Mouse (Mus musculus) heart, embryonic 15.5 days (tissue): ENCODE results near the gene Cubn. TPM values are rescaled to one million over a fixed set of nuclear protein-coding genes. Genes with fewer than 3 reads are reported as not detected.

ENCODE experiments used
- ATAC-seq: fragments of 200-750 bp; cut with Nextera tagmentation; replicated peaks from 2 replicates; pipeline ENCODE4 v1.8.0; 2017; ENCODE audit warnings: low read depth, moderate TSS enrichment; ENCODE audit not compliant: insufficient number of reproducible peaks, insufficient read depth, low FRiP score
- H3K27ac ChIP-seq: fragments of 300-500 bp; sonication (generic); 2 replicates; pipeline ENCODE4 v1.5.1; 2015; ENCODE audit warnings: mild to moderate bottlenecking, inconsistent platforms
- H3K27me3 ChIP-seq: fragments of 300-500 bp; sonication (generic); 2 replicates; pipeline ENCODE4 v1.6.1; 2015; ENCODE audit warnings: inconsistent platforms
- H3K36me3 ChIP-seq: fragments of 300-500 bp; sonication (generic); 2 replicates; pipeline ENCODE4 v1.6.1; 2015; ENCODE audit warnings: mild to moderate bottlenecking, inconsistent platforms
- H3K4me1 ChIP-seq: fragments of 300-500 bp; sonication (generic); replicated peaks from 2 replicates; pipeline ENCODE4 v1.6.1; 2015; ENCODE audit warnings: inconsistent platforms
- H3K4me2 ChIP-seq: fragments of 300-500 bp; sonication (generic); 2 replicates; pipeline ENCODE4 v1.6.1; 2015; ENCODE audit warnings: inconsistent platforms, mild to moderate bottlenecking, moderate library complexity
- H3K4me3 ChIP-seq: fragments of 300-500 bp; sonication (generic); 2 replicates; pipeline ENCODE4 v1.5.1; 2015; ENCODE audit warnings: mild to moderate bottlenecking, inconsistent platforms
- H3K9ac ChIP-seq: fragments of 300-500 bp; sonication (generic); 2 replicates; pipeline ENCODE4 v1.6.1; 2015; ENCODE audit warnings: mild to moderate bottlenecking, inconsistent platforms
- H3K9me3 ChIP-seq: fragments of 300-500 bp; sonication (generic); replicated peaks from 2 replicates; pipeline ENCODE4 v1.6.1; 2016; ENCODE audit warnings: inconsistent platforms
- WGBS: fragments of 180-500 bp; shearing (Covaris S2); methylation state at CpG from one replicate; pipeline ENCODE4 v1.1.7; 2015; ENCODE audit warnings: mixed read lengths; 5-methylcytosine and 5-hydroxymethylcytosine counted together
- polyA plus RNA-seq: library from polyadenylated mRNA; unstranded; fragments of >200 nt; fragmentation: Nextera tagmentation; extraction: Ambion mirVana; gene quantifications from 2 replicates; pipeline ENCODE4 v1.2.1, GENCODE M21; 2015

Cubn gene
- polyA plus RNA-seq = 0.26 and 0.30 TPM in 2 replicates

DNA sequence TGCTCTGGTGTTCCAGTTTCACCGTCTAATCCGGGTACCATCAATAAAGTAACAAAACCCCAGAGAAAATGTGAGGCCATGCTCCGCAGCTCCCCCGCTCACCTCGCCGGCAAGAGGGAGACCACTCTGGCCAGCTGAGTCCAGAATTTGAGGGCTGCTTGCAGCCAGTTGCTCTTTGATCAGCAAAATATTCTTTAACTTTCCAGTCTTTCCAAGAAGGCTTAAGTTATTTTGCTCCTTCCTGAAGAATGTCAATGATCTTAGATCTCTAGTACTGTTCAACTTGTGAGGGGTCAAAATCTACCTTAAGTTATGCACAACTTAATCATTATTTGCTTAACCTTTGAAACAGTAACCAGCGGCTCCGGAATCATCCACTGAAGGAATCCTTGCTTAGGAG lies at the start of gene Cubn:
TSS of gene Cubn (minus strand) at position 80 of the 400 bp plus-strand sequence.
- H3K27ac ChIP-seq = no peak within 1 kb of the TSS
- 68% methylated on average over 8 of the region's 8 CpGs for WGBS
- H3K36me3 ChIP-seq = no peaks in the 10 kb centered on the region
- H3K9me3 ChIP-seq = no peaks in the 10 kb centered on the region
- ATAC-seq = no peak
- no peak within 1 kb of the TSS for H3K9ac ChIP-seq
- H3K27me3 ChIP-seq = no peaks in the 10 kb centered on the region
- H3K4me1 ChIP-seq = 0 out of 2 replicates have a peak, but pooled peaks cover 2% of the 10 kb centered on the region
- no peak within 1 kb of the TSS for H3K4me3 ChIP-seq
- H3K4me2 ChIP-seq = no peak within 1 kb of the TSS

DNA sequence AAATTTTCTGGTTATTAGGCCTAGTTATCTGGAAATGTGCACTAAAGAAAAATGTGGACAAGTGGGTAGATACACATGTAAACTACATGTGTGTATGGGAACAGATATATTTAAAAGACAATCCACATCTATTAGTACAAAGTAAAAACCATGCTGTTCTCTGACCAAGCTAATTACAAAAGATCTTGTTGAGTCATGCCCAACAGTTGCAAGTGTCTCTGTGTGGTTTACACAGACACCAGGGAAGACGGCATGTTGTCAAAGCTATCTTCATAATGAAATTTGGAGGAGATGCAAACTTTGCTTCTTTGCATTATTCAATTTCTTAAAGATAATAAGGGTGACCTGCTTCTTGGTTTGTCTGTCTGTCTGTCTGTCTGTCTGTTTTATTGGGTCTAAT lies 48.2 kb upstream of the Cubn start:
- 85% methylated on average over 1 of the region's 1 CpGs for whole genome bisulfite sequencing
- no peaks in the 10 kb centered on the region for H3K36me3 ChIP-seq
- no peak overlapping the region for H3K9ac ChIP-seq
- no peak for ATAC-seq
- no peaks in the 10 kb centered on the region for H3K27me3 ChIP-seq
- H3K4me1 ChIP-seq = peaks cover 8% of the 10 kb centered on the region
- no peak overlapping the region for H3K27ac ChIP-seq
- no peak overlapping the region for H3K4me2 ChIP-seq
- H3K4me3 ChIP-seq = no peak overlapping the region
- H3K9me3 ChIP-seq = no peaks in the 10 kb centered on the region

DNA sequence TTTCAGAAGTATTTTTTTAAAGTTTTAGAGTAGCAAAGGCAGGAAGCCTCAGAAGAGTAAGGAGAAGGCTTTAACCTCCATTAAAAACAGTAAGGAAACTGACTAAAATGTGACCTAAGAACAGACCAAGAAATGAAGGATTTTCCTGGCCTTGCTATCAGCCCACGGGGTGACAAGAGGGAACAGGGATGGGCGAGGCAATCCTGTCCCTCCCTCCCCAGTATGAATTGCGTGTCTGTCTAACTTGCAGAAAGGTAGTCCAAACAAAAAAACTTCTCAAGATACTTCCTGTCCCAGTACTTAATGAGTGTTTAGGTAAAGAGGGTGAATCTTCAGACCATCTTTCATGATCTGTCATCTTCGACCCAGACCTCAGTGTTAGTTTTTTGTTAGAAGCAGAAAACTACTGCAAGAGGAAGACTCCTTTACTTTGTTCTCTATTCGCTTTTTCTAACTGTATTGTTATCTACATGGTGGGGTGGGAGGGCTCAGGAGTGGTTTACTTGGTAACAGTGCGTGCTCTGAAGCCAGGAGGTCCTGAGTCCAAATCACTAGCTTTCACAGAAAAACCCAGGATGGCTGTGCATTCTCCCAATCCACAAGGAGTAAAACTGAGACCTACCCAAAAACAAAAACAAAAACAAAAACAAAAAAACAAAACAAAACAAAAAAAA lies 47.2 kb upstream of the Cubn start:
- no peak for ATAC-seq
- Histone ChIP-seq H3K4me2 (no peak overlapping the region), H3K36me3 (no peaks in the 10 kb centered on the region), H3K27me3 (no peaks in the 10 kb centered on the region), H3K4me3 (no peak overlapping the region), H3K4me1 (peaks cover 3% of the 10 kb centered on the region; the same call in 1 of the 2 replicates), H3K27ac (no peak overlapping the region), H3K9ac (no peak overlapping the region), H3K9me3 (no peaks in the 10 kb centered on the region)
- 59% methylated on average over 6 of the region's 6 CpGs for WGBS

GRCm38 (mm10) chr2:13538258-13538657 lies 46.6 kb upstream of the Cubn start:
- H3K9me3 ChIP-seq = no peaks in the 10 kb centered on the region
- no peaks in the 10 kb centered on the region for H3K36me3 ChIP-seq
- WGBS = 95% methylated on average over 2 of the region's 2 CpGs
- H3K4me2 ChIP-seq = no peak overlapping the region
- no peak for ATAC-seq
- H3K4me1 ChIP-seq = no peaks in the 10 kb centered on the region
- no peak overlapping the region for H3K27ac ChIP-seq
- H3K4me3 ChIP-seq = no peak overlapping the region
- no peak overlapping the region for H3K9ac ChIP-seq
- no peaks in the 10 kb centered on the region for H3K27me3 ChIP-seq

- H3K9me3 ChIP-seq = no peaks in the 10 kb centered on the region
- H3K4me2 ChIP-seq = no peak overlapping the region
- H3K27me3 ChIP-seq = no peaks in the 10 kb centered on the region
- H3K27ac ChIP-seq = no peak overlapping the region
- ATAC-seq = no peak
- H3K4me3 ChIP-seq = no peak overlapping the region
- H3K9ac ChIP-seq = no peak overlapping the region
- 16% methylated on average over 2 of the region's 2 CpGs for WGBS
- no peaks in the 10 kb centered on the region for H3K36me3 ChIP-seq
- no peaks in the 10 kb centered on the region for H3K4me1 ChIP-seq
Observed at GRCm38 (mm10) chr2:13537733-13538132, 46.1 kb upstream of the Cubn start.

DNA sequence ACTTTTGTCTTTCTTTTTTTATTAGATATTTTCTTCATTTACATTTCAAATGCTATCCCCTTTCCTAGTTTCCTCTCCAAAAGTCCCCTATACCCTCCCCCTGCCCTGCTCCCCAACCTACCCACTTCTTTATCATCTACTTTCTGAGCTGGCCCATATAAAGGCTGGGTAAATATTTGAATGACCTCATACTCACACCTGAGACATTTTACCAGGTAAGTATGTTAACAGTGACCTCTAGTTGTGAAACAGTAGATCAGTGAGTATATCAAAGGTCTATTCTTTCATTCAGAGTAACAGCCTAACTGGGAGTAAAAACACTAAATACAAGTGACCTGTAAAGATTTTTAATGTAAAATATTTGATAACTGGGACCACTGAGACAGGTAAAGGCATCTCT lies 45.1 kb upstream of the Cubn start:
- Histone ChIP-seq H3K4me2 (no peak overlapping the region), H3K4me3 (no peak overlapping the region), H3K27me3 (no peaks in the 10 kb centered on the region), H3K36me3 (no peaks in the 10 kb centered on the region), H3K9ac (no peak overlapping the region), H3K9me3 (no peaks in the 10 kb centered on the region), H3K27ac (no peak overlapping the region), H3K4me1 (no peaks in the 10 kb centered on the region)
- no peak for ATAC-seq

GRCm38 (mm10) chr2:13530639-13531038 lies 39.0 kb upstream of the Cubn start:
- Histone ChIP-seq H3K4me2 (no peak overlapping the region), H3K9me3 (no peaks in the 10 kb centered on the region), H3K9ac (no peak overlapping the region), H3K4me3 (no peak overlapping the region), H3K36me3 (no peaks in the 10 kb centered on the region), H3K27me3 (no peaks in the 10 kb centered on the region), H3K4me1 (peaks cover 11% of the 10 kb centered on the region), H3K27ac (no peak overlapping the region)
- WGBS = 56% methylated on average over 6 of the region's 6 CpGs
- no peak for ATAC-seq

GRCm38 (mm10) chr2:13529253-13529933 lies 37.8 kb upstream of the Cubn start:
- WGBS = 93% methylated on average over 3 of the region's 3 CpGs
- no peaks in the 10 kb centered on the region for H3K9me3 ChIP-seq
- no peak overlapping the region for H3K9ac ChIP-seq
- peaks cover 11% of the 10 kb centered on the region for H3K4me1 ChIP-seq
- no peaks in the 10 kb centered on the region for H3K36me3 ChIP-seq
- no peak overlapping the region for H3K4me2 ChIP-seq
- no peak for ATAC-seq
- no peaks in the 10 kb centered on the region for H3K27me3 ChIP-seq
- no peak overlapping the region for H3K27ac ChIP-seq
- H3K4me3 ChIP-seq = no peak overlapping the region

DNA sequence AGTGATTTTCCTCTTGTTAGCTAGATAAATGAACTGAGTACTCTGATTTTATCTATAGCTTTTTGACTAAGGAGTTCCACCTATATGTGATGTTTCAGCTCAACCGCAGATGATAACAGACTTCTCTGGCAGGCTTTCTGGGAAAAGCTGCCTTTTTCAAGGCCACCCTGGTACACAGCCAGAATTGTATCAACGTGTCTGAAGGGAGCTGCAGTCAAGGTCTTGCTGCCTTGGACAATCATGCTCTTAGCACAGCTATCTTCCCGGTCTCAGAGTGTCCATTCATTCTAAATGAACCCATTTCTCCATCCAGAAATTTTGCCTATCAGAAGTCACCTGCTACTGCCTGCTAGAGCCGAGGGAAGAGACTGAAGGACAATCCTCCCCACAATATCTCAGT lies 35.9 kb upstream of the Cubn start:
- no peaks in the 10 kb centered on the region for H3K27me3 ChIP-seq
- H3K9ac ChIP-seq = no peak overlapping the region
- ATAC-seq = no peak
- 33% methylated on average over 4 of the region's 4 CpGs for WGBS
- H3K4me2 ChIP-seq = no peak overlapping the region
- no peaks in the 10 kb centered on the region for H3K36me3 ChIP-seq
- H3K9me3 ChIP-seq = no peaks in the 10 kb centered on the region
- H3K4me3 ChIP-seq = no peak overlapping the region
- peak overlapping the region; percentile 26; the same call in 1 of the 2 replicates for H3K27ac ChIP-seq
- peaks cover 11% of the 10 kb centered on the region for H3K4me1 ChIP-seq

- ATAC-seq = 0 out of 2 replicates have a peak, but pooled peaks have one; percentile 22
- Histone ChIP-seq H3K27ac (peak overlapping the region; percentile 26; the same call in 1 of the 2 replicates), H3K4me3 (no peak overlapping the region), H3K4me2 (no peak overlapping the region), H3K9me3 (no peaks in the 10 kb centered on the region), H3K9ac (no peak overlapping the region), H3K36me3 (no peaks in the 10 kb centered on the region), H3K27me3 (no peaks in the 10 kb centered on the region), H3K4me1 (peaks cover 11% of the 10 kb centered on the region)
- 41% methylated on average over 2 of the region's 2 CpGs for WGBS
Observed at GRCm38 (mm10) chr2:13527125-13527524, 35.5 kb upstream of the Cubn start.

DNA sequence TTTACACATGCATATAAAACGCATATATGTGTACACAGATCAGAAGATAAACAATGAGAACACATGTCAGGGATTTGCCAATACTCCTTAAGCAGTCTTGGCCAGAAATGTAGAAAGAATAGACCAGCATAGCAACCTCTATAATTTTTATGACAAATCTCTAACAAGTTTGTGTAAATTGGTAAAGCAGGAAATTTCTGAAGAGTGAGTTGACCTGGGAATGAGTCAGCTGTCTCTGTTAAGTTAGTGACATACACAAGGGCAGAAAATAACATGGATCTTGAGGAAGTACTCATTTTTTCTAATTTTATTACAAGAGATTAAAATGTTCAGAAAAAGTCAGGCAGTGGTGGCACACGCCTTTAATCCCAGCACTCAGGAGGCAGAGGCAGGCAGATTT lies 34.6 kb upstream of the Cubn start:
- Histone ChIP-seq H3K4me2 (no peak overlapping the region), H3K4me3 (no peak overlapping the region), H3K9ac (no peak overlapping the region), H3K27me3 (no peaks in the 10 kb centered on the region), H3K4me1 (peaks cover 11% of the 10 kb centered on the region), H3K36me3 (no peaks in the 10 kb centered on the region), H3K9me3 (no peaks in the 10 kb centered on the region), H3K27ac (no peak overlapping the region)
- no peak for ATAC-seq
- WGBS = 87% methylated on average over 2 of the region's 2 CpGs
